Comparison of ENCODE assay signal across 8 mouse cellular contexts in genomic region chr2:31382952-31383351, GRCm38 (mm10).
DNase-seq lines count a peak whose midpoint lies in the region; ATAC-seq and TF ChIP-seq lines count a peak whose summit lies in the region.

No protein-coding gene starts in this region.

- no peak overlapping the region for H3K4me3 ChIP-seq in forebrain, postnatal 0 days (ENCODE audit: low read depth, low read length)
- no peak overlapping the region for H3K4me3 ChIP-seq in forebrain, embryonic 12.5 days (replicated peaks)
- H3K4me3 ChIP-seq in liver, embryonic 12.5 days = no peak overlapping the region
- H3K4me3 ChIP-seq in liver, embryonic 14.5 days (ENCODE audit: insufficient read depth in 1 of 2, low read depth in 2 of 2, low read length in 2 of 2) = no peak overlapping the region

- peak; percentile 73 for TF ChIP-seq CTCF in forebrain, postnatal 0 days (IDR thresholded peaks at IDR 0.05; ENCODE audit: low read depth)
- TF ChIP-seq CTCF in liver, embryonic 14.5 days (IDR thresholded peaks at IDR 0.05; ENCODE audit: low read depth) = peak; percentile 94

- TF ChIP-seq EP300 in liver, embryonic 14.5 days (IDR thresholded peaks at IDR 0.05; ENCODE audit: low read depth) = no peak

- no peaks in the 10 kb centered on the region for H3K4me1 ChIP-seq in forebrain, postnatal 0 days (ENCODE audit: insufficient read depth)
- H3K4me1 ChIP-seq in forebrain, embryonic 12.5 days = no peaks in the 10 kb centered on the region
- H3K4me1 ChIP-seq in liver, embryonic 12.5 days = no peaks in the 10 kb centered on the region
- H3K4me1 ChIP-seq in liver, embryonic 14.5 days (replicated peaks; ENCODE audit: control insufficient read depth in 2 of 2, insufficient read depth in 2 of 2, low read length in 1 of 2) = no peaks in the 10 kb centered on the region

- H3K27ac ChIP-seq in forebrain, postnatal 0 days (ENCODE audit: low read depth, low read length) = no peak overlapping the region
- no peak overlapping the region for H3K27ac ChIP-seq in forebrain, embryonic 12.5 days
- H3K27ac ChIP-seq in liver, embryonic 12.5 days = no peak overlapping the region
- no peak overlapping the region for H3K27ac ChIP-seq in liver, embryonic 14.5 days

- H3K9ac ChIP-seq in forebrain, postnatal 0 days = no peak overlapping the region
- no peak overlapping the region for H3K9ac ChIP-seq in forebrain, embryonic 12.5 days
- no peak overlapping the region for H3K9ac ChIP-seq in liver, embryonic 12.5 days
- H3K9ac ChIP-seq in liver, embryonic 14.5 days (replicated peaks) = no peak overlapping the region

- H3K36me3 ChIP-seq in forebrain, postnatal 0 days (ENCODE audit: insufficient read depth) = no peaks in the 10 kb centered on the region
- no peaks in the 10 kb centered on the region for H3K36me3 ChIP-seq in forebrain, embryonic 12.5 days (replicated peaks)
- H3K36me3 ChIP-seq in liver, embryonic 12.5 days = no peaks in the 10 kb centered on the region
- no peaks in the 10 kb centered on the region for H3K36me3 ChIP-seq in liver, embryonic 14.5 days (replicated peaks; ENCODE audit: control insufficient read depth, insufficient read depth, low read depth)

- H3K4me2 ChIP-seq in forebrain, postnatal 0 days (ENCODE audit: low read depth) = no peak overlapping the region
- H3K4me2 ChIP-seq in forebrain, embryonic 12.5 days = no peak overlapping the region
- H3K4me2 ChIP-seq in liver, embryonic 12.5 days = no peak overlapping the region
- H3K4me2 ChIP-seq in liver, embryonic 14.5 days (ENCODE audit: low read depth) = no peak overlapping the region

- ATAC-seq in forebrain, postnatal 0 days = no peak
- no peak for ATAC-seq in forebrain, embryonic 12.5 days (ENCODE audit: low FRiP score)
- ATAC-seq in liver, embryonic 12.5 days = no peak
- ATAC-seq in liver, embryonic 14.5 days (ENCODE audit: insufficient read depth) = no peak

- 30% methylated on average over 4 of the region's 4 CpGs for WGBS in forebrain, postnatal 0 days
- WGBS in forebrain, embryonic 12.5 days = 24% methylated on average over 4 of the region's 4 CpGs
- 27% methylated on average over 4 of the region's 4 CpGs for WGBS in liver, embryonic 12.5 days (ENCODE audit: insufficient replicate concordance)
- 18% methylated on average over 4 of the region's 4 CpGs for WGBS in liver, embryonic 14.5 days (ENCODE audit: insufficient replicate concordance)

- no peaks in the 10 kb centered on the region for H3K9me3 ChIP-seq in forebrain, postnatal 0 days (ENCODE audit: low read length)
- no peaks in the 10 kb centered on the region for H3K9me3 ChIP-seq in forebrain, embryonic 12.5 days
- no peaks in the 10 kb centered on the region for H3K9me3 ChIP-seq in liver, embryonic 12.5 days (replicated peaks)
- H3K9me3 ChIP-seq in liver, embryonic 14.5 days (ENCODE audit: control insufficient read depth, low read length) = no peaks in the 10 kb centered on the region

- peak; percentile 17 for DNase-seq in forebrain, postnatal 0 days
- DNase-seq in liver (peak; percentile 55), R1 (ENCODE audit: low read depth, low spot score) (peak; percentile 47)
- DNase-seq in embryo, embryonic 10.5 days (ENCODE audit: low spot score) = peak; percentile 31
- peak in 2 of 3 experiments; percentile 12 to 17 for DNase-seq in liver, embryonic 14.5 days (ENCODE audit: low read depth in 3 of 3, low spot score in 3 of 3)
- DNase-seq in testis, postnatal 10 days (ENCODE audit: low spot score) = peak; percentile 81

- no peaks in the 10 kb centered on the region for H3K27me3 ChIP-seq in forebrain, postnatal 0 days (ENCODE audit: insufficient read depth, low read length)
- H3K27me3 ChIP-seq in forebrain, embryonic 12.5 days = 0 out of 2 replicates have a peak, but pooled peaks cover 4% of the 10 kb centered on the region
- H3K27me3 ChIP-seq in liver, embryonic 12.5 days (replicated peaks) = peaks cover 7% of the 10 kb centered on the region
- no peaks in the 10 kb centered on the region for H3K27me3 ChIP-seq in liver, embryonic 14.5 days (ENCODE audit: control insufficient read depth, insufficient read depth, low read length)

Comparison
In these comparisons a context has a peak if more than half of its experiments do, and no peak if none do; other contexts are left out.
1. DNase-seq: peak in every context shown above with its lines; median percentile 81 in testis, postnatal 10 days; 55 in liver; 47 in R1; 31 in embryo, embryonic 10.5 days; 17 in forebrain, postnatal 0 days; 14 in liver, embryonic 14.5 days.